Mouse (Mus musculus) CH12.LX (cell line): ENCODE data around the gene Sctr. TPM values are rescaled to one million over a fixed set of nuclear protein-coding genes. Genes with fewer than 3 reads are reported as not detected.

ENCODE experiments used
- DNase-seq: peaks from one replicate; pipeline ENCODE4 v3.0.0-alpha.2; 2013; ENCODE audit errors: extremely low read depth
- H3K27ac ChIP-seq: 2 replicates; pipeline ENCODE4 v1.5.1; 2012; ENCODE audit warnings: low read depth, mild to moderate bottlenecking, control low read depth, moderate library complexity; ENCODE audit not compliant: insufficient read depth
- H3K27me3 ChIP-seq: replicated peaks from 2 replicates; pipeline ENCODE3; 2012; ENCODE audit warnings: inconsistent platforms
- H3K36me3 ChIP-seq, 2 experiments: replicated peaks in 1 of 2; 2 replicates each; pipeline versions ENCODE3 to v1.6.1; 2012; ENCODE audit warnings: inconsistent platforms in 1 of 2, low read length in 1 of 2, mild to moderate bottlenecking in 1 of 2, mixed read lengths in 1 of 2, moderate library complexity in 1 of 2; ENCODE audit not compliant: control insufficient read depth in 1 of 2, insufficient read depth in 1 of 2
- H3K4me1 ChIP-seq, 2 experiments: 2 replicates each; pipeline ENCODE4 v1.6.1; 2012; ENCODE audit warnings: inconsistent platforms in 1 of 2, moderate library complexity in 1 of 2; ENCODE audit not compliant: insufficient read depth in 2 of 2, control insufficient read depth in 1 of 2
- H3K4me2 ChIP-seq: 2 replicates; pipeline ENCODE4 v1.6.1; 2012; ENCODE audit warnings: low read depth, mild to moderate bottlenecking, control low read depth; ENCODE audit not compliant: poor library complexity, insufficient read depth, severe bottlenecking
- H3K4me3 ChIP-seq, 3 experiments: fragments of 150-350 bp in 1 of 3; sonication (generic) in 1 of 3; replicated peaks in 1 of 3; 2 replicates each; pipeline versions ENCODE3 to v1.5.1; 2011 to 2012; ENCODE audit warnings: low read depth in 2 of 3, low read length in 2 of 3, mild to moderate bottlenecking in 2 of 3, moderate library complexity in 2 of 3, control low read depth in 1 of 3, improper control_type of control experiment in 1 of 3, inconsistent platforms in 1 of 3, mixed read lengths in 1 of 3; ENCODE audit not compliant: poor library complexity in 1 of 3
- H3K79me2 ChIP-seq: replicated peaks from 2 replicates; pipeline ENCODE4 v1.6.1; 2012; ENCODE audit warnings: mild to moderate bottlenecking, moderate library complexity; ENCODE audit not compliant: control insufficient read depth, poor library complexity, insufficient read depth, severe bottlenecking; ENCODE audit errors: extremely low read depth
- H3K9ac ChIP-seq: 2 replicates; pipeline ENCODE4 v1.6.1; 2012; ENCODE audit warnings: low read depth, mild to moderate bottlenecking, control low read depth, moderate library complexity; ENCODE audit not compliant: insufficient read depth
- H3K9me3 ChIP-seq: replicated peaks from 2 replicates; pipeline ENCODE3; 2012; ENCODE audit warnings: low read length, inconsistent platforms, mixed read lengths
- BHLHE40 ChIP-seq: IDR thresholded peaks from 2 replicates; pipeline ENCODE4 v1.6.1; 2011; ENCODE audit warnings: mild to moderate bottlenecking, low read depth, low read length, improper control_type of control experiment
- CTCF ChIP-seq, 2 experiments: IDR thresholded peaks in 1 of 2; conservative IDR thresholded peaks in 1 of 2; 2 replicates each; pipeline ENCODE4 v1.5.1; 2011 to 2012; ENCODE audit warnings: low read depth in 2 of 2, low read length in 2 of 2, improper control_type of control experiment in 1 of 2, inconsistent platforms in 1 of 2, mild to moderate bottlenecking in 1 of 2, moderate library complexity in 1 of 2
- E2F4 ChIP-seq: IDR thresholded peaks from 2 replicates; pipeline ENCODE4 v1.6.1; 2011; ENCODE audit warnings: low read depth, low read length, improper control_type of control experiment; ENCODE audit not compliant: insufficient replicate concordance
- ELF1 ChIP-seq: IDR thresholded peaks from 2 replicates; pipeline ENCODE4 v1.6.1; 2014; ENCODE audit warnings: low read depth, mild to moderate bottlenecking, inconsistent platforms, low read length, improper control_type of control experiment
- ETS1 ChIP-seq: conservative IDR thresholded peaks from 2 replicates; pipeline ENCODE4 v1.6.1; 2012; ENCODE audit warnings: low read depth, mild to moderate bottlenecking, inconsistent platforms, low read length, improper control_type of control experiment, moderate library complexity
- HCFC1 ChIP-seq: IDR thresholded peaks from 2 replicates; pipeline ENCODE4 v1.6.1; 2012; ENCODE audit warnings: low read depth, mild to moderate bottlenecking, inconsistent platforms, low read length, improper control_type of control experiment
- IRF4 ChIP-seq: IDR thresholded peaks from 2 replicates; pipeline ENCODE4 v1.6.1; 2014; ENCODE audit warnings: low read depth, mild to moderate bottlenecking, inconsistent platforms, low read length, improper control_type of control experiment
- JUN ChIP-seq: IDR thresholded peaks from 2 replicates; pipeline ENCODE4 v1.6.1; 2011; ENCODE audit warnings: low read depth, mild to moderate bottlenecking, low read length, improper control_type of control experiment, moderate library complexity; ENCODE audit not compliant: insufficient read depth
- MAFK ChIP-seq: IDR thresholded peaks from 2 replicates; pipeline ENCODE4 v1.6.1; 2011; ENCODE audit warnings: low read length, improper control_type of control experiment; ENCODE audit not compliant: insufficient replicate concordance
- NRF1 ChIP-seq: IDR thresholded peaks from 2 replicates; pipeline ENCODE4 v1.6.1; 2014; ENCODE audit warnings: low read depth, mild to moderate bottlenecking, inconsistent platforms, low read length, improper control_type of control experiment, moderate library complexity
- PAX5 ChIP-seq: IDR thresholded peaks from 2 replicates; pipeline ENCODE4 v1.6.1; 2012; ENCODE audit warnings: low read length, inconsistent platforms, mixed read lengths
- POLR2A ChIP-seq: IDR thresholded peaks from 2 replicates; pipeline ENCODE4 v1.6.1; 2011; ENCODE audit warnings: low read depth, mild to moderate bottlenecking, improper control_type of control experiment, low read length
- POLR2AphosphoS2 ChIP-seq: IDR thresholded peaks from 2 replicates; pipeline ENCODE4 v1.6.1; 2011; ENCODE audit warnings: low read depth, low read length, improper control_type of control experiment
- RAD21 ChIP-seq: IDR thresholded peaks from 2 replicates; pipeline ENCODE4 v1.6.1; 2011; ENCODE audit warnings: low read depth, mild to moderate bottlenecking, low read length, improper control_type of control experiment, moderate library complexity
- RCOR1 ChIP-seq: conservative IDR thresholded peaks from 2 replicates; pipeline ENCODE4 v1.6.1; 2012; ENCODE audit warnings: low read depth, mild to moderate bottlenecking, inconsistent platforms, low read length, improper control_type of control experiment
- SIN3A ChIP-seq: IDR thresholded peaks from 2 replicates; pipeline ENCODE4 v1.6.1; 2012; ENCODE audit warnings: low read length, improper control_type of control experiment, inconsistent platforms
- SMC3 ChIP-seq: IDR thresholded peaks from 2 replicates; pipeline ENCODE4 v1.6.1; 2011; ENCODE audit warnings: low read depth, low read length, improper control_type of control experiment
- TBP ChIP-seq: conservative IDR thresholded peaks from 2 replicates; pipeline ENCODE4 v1.6.1; 2011; ENCODE audit warnings: low read depth, low read length, improper control_type of control experiment
- USF1 ChIP-seq: IDR thresholded peaks from 2 replicates; pipeline ENCODE4 v1.6.1; 2014; ENCODE audit warnings: low read depth, mild to moderate bottlenecking, inconsistent platforms, low read length, improper control_type of control experiment
- USF2 ChIP-seq: conservative IDR thresholded peaks from 2 replicates; pipeline ENCODE4 v1.6.1; 2011; ENCODE audit warnings: low read depth, low read length, improper control_type of control experiment
- ZMIZ1 ChIP-seq: IDR thresholded peaks from 2 replicates; pipeline ENCODE4 v1.6.1; 2012; ENCODE audit warnings: low read depth, mild to moderate bottlenecking, inconsistent platforms, low read length, improper control_type of control experiment
- dilution Hi-C: fragments of 300-500 bp; cut with MboI; formaldehyde crosslinking; loops from 2 replicates; pipeline ENCODE4 v1.14.3; 2020; ENCODE audit warnings: low sequenced_read_pairs; ENCODE audit not compliant: extremely low pct_unique_long_range_greater_than_20kb, extremely low pct_ligation_motif_present
- in situ Hi-C: fragments of 300-500 bp; cut with MboI; formaldehyde crosslinking; loops from 3 replicates; pipeline ENCODE4 v1.14.3; 2019; ENCODE audit warnings: low sequenced_read_pairs, low pct_ligation_motif_present, low pct_unique_long_range_greater_than_20kb, mixed read lengths
- polyA plus RNA-seq: library from polyadenylated mRNA; unstranded; fragments of >175 nt; gene quantifications from 2 replicates; pipeline ENCODE4 v1.2.1, GENCODE M21; 2012; ENCODE audit warnings: low read depth; ENCODE audit not compliant: insufficient read length
- total RNA-seq, 2 experiments: library from RNA; depleted of rRNA; stranded (reverse); fragments of 300-350 nt in 1 of 2; fragments of >200 nt in 1 of 2; gene quantifications; 2 replicates each; pipeline ENCODE4 v1.2.3; 2012 to 2014

Sctr gene
- total and polyA plus RNA-seq, 3 experiments, result not detected

- dilution Hi-C loops, result no loop called here
Measured at GRCm38 (mm10) chr1:120038594-120038993, 31.9 kb downstream of the Sctr start.

GRCm38 (mm10) chr1:120042421-120042820 is 35.7 kb downstream of the Sctr start:
- Histone ChIP-seq H3K79me2 (no peaks in the 10 kb centered on the region), H3K36me3 (no peaks in the 10 kb centered on the region), H3K4me1 (peaks cover 0 to 3% of the 10 kb centered on the region in 2 experiments; a peak in 1 of 4 replicates), H3K9ac (no peak overlapping the region), H3K4me3 (no peak overlapping the region), H3K4me2 (no peak overlapping the region), H3K9me3 (no peaks in the 10 kb centered on the region), H3K27me3 (no peaks in the 10 kb centered on the region)
- no peak for DNase-seq
- in situ Hi-C loops (no loop called here), dilution Hi-C loops (no loop called here)
- no peak for TF ChIP-seq ETS1
- no peak for TF ChIP-seq RCOR1
- TF ChIP-seq SMC3, result no peak
- TF ChIP-seq HCFC1, result no peak
- no peak for TF ChIP-seq ZMIZ1
- no peak for TF ChIP-seq ELF1
- TF ChIP-seq, all 38 proteins: peak for 0
- H3K27ac ChIP-seq, result no peak overlapping the region

More at GRCm38 (mm10) chr1:120038594-120038993, 31.9 kb downstream of the Sctr start:
- Histone ChIP-seq H3K27me3 (no peaks in the 10 kb centered on the region), H3K9ac (no peak overlapping the region), H3K9me3 (no peaks in the 10 kb centered on the region), H3K36me3 (no peaks in the 10 kb centered on the region), H3K4me2 (0 out of 2 replicates have a peak overlapping the region, but pooled peaks have one; percentile 5), H3K4me3 (no peak overlapping the region), H3K27ac (no peak overlapping the region), H3K79me2 (no peaks in the 10 kb centered on the region), H3K4me1 (no peaks in the 10 kb centered on the region)
- TF ChIP-seq POLR2AphosphoS2 (no peak), E2F4 (no peak), CTCF (conservative IDR thresholded peaks at IDR 0.05 in 1 of 2, IDR thresholded peaks at IDR 0.05 in 1 of 2; ENCODE audit: low read depth in 2 of 2, low read length in 2 of 2) (no peak), NRF1 (no peak), MAFK (no peak), BHLHE40 (no peak), ELF1 (no peak), IRF4 (no peak), POLR2A (no peak), USF2 (no peak), SIN3A (no peak), USF1 (no peak), RAD21 (no peak), TBP (no peak), PAX5 (no peak), JUN (no peak)
- in situ Hi-C loops, result no loop called here
- DNase-seq, result no peak
